Comparison of ENCODE assay signal across 9 mouse cellular contexts in genomic region chr1:186627451-186627995, GRCm38 (mm10).
DNase-seq lines count a peak whose midpoint lies in the region; ATAC-seq and TF ChIP-seq lines count a peak whose summit lies in the region.
"Had no signal": no experiment of that assay in that cellular context is flagged by ENCODE, and none has a peak within 500 bp of the region (broad histone marks: within the 10 kb centered on the region; RNA-seq: fewer than 3 reads in every experiment).

No protein-coding gene starts in this region.

- intact Hi-C loops in gastrocnemius, postnatal 36 days (cut with DNase I), result no loop called here

- ATAC-seq in megakaryocyte progenitor cell, adult 5-6 weeks (replicated peaks; ENCODE audit: poor library complexity), result no peak

- no peak overlapping the region for H3K4me3 ChIP-seq in layer of hippocampus, adult 2 months

- no peak for TF ChIP-seq CTCF in layer of hippocampus, adult 2 months (conservative IDR thresholded peaks at IDR 0.05)

- peak; percentile 48 for DNase-seq in gastrocnemius, postnatal 10 days
- no peak for DNase-seq in gastrocnemius, postnatal 36 days
- DNase-seq in 3134 (ENCODE audit: extremely low read depth, insufficient read length, low spot score), result peak; percentile 80
- peak; percentile 3 for DNase-seq in cerebellum, adult 8-10 months
- peak; percentile 45 to 73 for DNase-seq in layer of hippocampus, adult 2 months (ENCODE audit: low spot score in 2 of 2)
- DNase-seq in ovary, postnatal 36 days (ENCODE audit: low spot score), result peak; percentile 41
- no peak for DNase-seq in embryo, embryonic 9.5 days (ENCODE audit: extremely low spot score)

- H3K27ac ChIP-seq in layer of hippocampus, adult 2 months, result peak overlapping the region; percentile 40; the same call in 1 of the 2 replicates
- H3K27ac ChIP-seq: macrophage had no signal

Comparison
In these comparisons a context has a peak if more than half of its experiments do, and no peak if none do; other contexts are left out.
1. DNase-seq: peak in gastrocnemius, postnatal 10 days (single experiment), 3134 (single experiment), cerebellum, adult 8-10 months (single experiment), layer of hippocampus, adult 2 months (2 of 2) and ovary, postnatal 36 days (single experiment); none in gastrocnemius, postnatal 36 days (0 of 2) and embryo, embryonic 9.5 days (single experiment).